Mouse (Mus musculus) neural tube, embryonic 10.5 days (tissue): ENCODE results near the gene Rhbdl2.

Source experiments
- DNase-seq: peaks from one replicate; pipeline ENCODE4 v3.0.0-alpha.2; 2017; ENCODE audit warnings: low spot score; ENCODE audit errors: extremely low spot score

Rhbdl2 gene

DNA sequence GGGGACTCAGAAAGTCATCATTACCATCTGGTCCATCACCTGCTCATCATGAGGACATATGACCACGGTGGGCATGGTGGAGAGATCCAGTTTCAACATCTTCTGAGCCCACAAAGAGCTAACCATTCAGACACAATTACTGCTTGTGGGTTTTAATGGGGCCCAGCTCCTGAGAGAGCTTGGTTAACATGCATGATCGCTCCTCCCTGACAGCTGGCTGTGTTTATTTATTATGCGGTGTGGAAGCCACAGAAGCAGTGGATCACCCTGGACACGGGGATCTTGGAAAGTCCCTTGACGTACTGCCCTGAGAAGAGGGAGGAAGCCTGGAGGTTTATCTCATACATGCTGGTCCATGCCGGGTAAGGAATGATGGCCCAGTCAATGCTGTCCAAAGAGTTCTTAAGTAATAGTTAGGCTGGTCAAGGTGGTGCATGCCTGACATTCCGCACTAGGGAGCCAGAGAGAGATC lies 26.4 kb downstream of the Rhbdl2 start:
- DNase-seq: no peak

DNA sequence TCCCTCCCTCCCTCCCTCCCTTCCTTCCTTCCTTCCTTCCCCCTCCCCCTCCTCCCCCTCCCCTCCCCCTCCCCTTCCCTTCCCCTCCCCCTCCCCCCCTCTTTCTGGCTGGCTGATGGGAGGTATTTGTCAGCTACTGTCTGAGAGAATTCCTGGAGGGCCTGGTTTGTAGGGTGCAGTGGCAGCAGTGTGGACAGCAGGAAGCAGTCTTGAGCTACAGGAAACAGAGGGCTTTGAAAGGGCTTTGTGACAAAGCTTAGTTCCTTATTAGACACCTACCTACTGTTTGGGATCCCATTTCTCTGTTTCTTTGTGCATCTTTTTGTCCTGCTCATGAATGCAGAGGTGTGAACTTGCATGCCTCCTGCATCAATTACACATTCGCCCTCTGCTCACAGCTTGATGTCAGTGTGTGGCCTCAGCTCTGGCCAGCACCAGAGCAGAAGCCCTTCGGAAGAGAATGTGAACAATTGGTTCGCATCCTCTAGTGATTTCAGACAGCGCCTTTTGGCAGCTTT lies 31.5 kb downstream of the Rhbdl2 start:
- no peak for DNase-seq

- DNase-seq: no peak
Measured at GRCm38 (mm10) chr4:123842126-123842525, 54.5 kb downstream of the Rhbdl2 start.

DNA sequence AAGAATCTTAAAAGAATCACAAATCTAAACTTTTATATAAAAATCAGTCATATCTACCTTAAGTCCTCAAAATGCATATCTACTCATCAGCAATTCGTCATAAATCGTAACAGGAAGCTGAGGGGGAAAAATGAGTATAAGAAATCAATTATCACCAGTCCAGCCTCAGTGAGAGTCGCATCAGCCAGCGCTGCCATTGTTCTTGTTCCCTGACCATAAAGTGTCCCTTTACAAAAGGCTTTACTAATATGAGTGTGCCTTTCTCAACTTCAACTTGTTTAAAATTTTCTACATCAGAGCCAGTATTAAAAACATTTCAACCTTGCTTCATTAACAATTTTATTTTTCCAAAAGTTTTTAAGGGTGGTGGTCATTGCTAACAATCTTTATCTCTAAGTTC lies 69.2 kb downstream of the Rhbdl2 start:
- DNase-seq: no peak

GRCm38 (mm10) chr4:123858090-123858489 lies 70.4 kb downstream of the Rhbdl2 start:
- no peak for DNase-seq

DNA sequence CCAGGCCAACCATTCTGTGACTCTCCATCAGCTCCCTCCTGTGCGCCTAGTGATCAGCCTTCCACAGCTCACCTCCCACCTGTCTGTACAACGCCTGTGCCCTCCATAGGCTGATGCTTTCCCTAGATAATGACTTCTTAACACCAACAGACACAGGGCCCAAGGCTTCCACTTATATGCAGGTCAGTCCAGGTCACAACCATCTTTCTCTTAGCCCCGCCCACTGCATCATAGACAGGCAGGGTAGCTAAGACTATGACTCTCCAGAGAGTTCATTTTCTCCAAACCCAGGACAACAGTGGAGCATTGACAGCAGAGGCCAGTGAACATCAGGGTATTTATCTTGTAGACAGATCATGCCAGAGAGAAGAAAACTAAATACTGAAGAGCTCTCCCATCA lies 71.7 kb downstream of the Rhbdl2 start, which contains the start of gene 4933427I04Rik:
4933427I04Rik (plus strand) TSS at position 301 of the 400 bp plus-strand sequence.
- DNase-seq: no peak

DNA sequence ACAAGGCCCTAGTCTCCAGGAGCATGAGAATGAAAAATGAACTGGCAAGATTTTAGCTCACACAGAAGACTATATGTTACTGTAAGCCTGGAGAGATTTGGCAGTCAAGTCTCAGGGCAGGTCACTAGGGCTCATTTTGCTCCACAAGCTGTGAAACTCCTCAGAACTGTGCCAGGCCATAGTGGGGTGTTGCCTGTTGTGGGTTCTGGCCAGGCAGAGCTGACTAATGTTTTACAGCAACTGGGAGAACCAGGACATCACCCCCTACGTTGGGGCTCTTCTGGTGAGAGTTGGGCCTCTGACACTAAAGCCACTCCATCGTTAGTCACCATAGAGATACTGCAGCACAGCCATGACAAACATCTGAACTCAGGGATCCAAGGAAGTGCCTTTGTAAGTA lies 72.1 kb downstream of the Rhbdl2 start:
- no peak for DNase-seq

DNA sequence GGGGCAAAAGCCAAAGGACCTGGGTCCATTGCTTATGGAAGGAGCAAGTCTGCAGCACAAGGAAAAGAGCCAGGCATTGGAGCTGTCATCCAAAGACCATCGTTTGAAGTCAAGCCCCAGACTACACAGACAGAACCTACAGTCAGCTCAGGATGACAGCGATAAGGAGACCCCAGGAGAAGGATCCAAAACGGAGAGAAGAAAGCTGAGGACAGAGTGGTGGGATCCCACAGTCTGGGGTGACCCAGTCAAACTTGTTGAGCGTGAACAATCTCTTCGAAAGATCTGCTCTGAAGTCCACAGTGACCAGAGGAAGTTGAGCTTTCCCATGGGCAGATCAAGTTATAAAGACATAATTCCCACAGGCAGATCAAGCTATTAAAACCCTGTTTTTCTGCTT lies 72.9 kb downstream of the Rhbdl2 start:
- no peak for DNase-seq
